Mouse (Mus musculus) olfactory bulb, adult 2 months (tissue): ENCODE data around the gene Pklr.
A peak's percentile ranks its signal among the peaks of the same experiment; 100 is the strongest.

Source experiments
- CTCF ChIP-seq: fragments of 200-500 bp; IDR thresholded peaks from 2 replicates; pipeline ENCODE4 v1.5.1; 2012; ENCODE audit warnings: low read depth, mild to moderate bottlenecking, low read length, moderate library complexity; ENCODE audit not compliant: insufficient read depth
- POLR2A ChIP-seq: fragments of 200-500 bp; IDR thresholded peaks from 2 replicates; pipeline ENCODE4 v1.6.1; 2012; ENCODE audit warnings: mild to moderate bottlenecking, low read depth, low read length, moderate library complexity; ENCODE audit not compliant: insufficient read depth

DNA sequence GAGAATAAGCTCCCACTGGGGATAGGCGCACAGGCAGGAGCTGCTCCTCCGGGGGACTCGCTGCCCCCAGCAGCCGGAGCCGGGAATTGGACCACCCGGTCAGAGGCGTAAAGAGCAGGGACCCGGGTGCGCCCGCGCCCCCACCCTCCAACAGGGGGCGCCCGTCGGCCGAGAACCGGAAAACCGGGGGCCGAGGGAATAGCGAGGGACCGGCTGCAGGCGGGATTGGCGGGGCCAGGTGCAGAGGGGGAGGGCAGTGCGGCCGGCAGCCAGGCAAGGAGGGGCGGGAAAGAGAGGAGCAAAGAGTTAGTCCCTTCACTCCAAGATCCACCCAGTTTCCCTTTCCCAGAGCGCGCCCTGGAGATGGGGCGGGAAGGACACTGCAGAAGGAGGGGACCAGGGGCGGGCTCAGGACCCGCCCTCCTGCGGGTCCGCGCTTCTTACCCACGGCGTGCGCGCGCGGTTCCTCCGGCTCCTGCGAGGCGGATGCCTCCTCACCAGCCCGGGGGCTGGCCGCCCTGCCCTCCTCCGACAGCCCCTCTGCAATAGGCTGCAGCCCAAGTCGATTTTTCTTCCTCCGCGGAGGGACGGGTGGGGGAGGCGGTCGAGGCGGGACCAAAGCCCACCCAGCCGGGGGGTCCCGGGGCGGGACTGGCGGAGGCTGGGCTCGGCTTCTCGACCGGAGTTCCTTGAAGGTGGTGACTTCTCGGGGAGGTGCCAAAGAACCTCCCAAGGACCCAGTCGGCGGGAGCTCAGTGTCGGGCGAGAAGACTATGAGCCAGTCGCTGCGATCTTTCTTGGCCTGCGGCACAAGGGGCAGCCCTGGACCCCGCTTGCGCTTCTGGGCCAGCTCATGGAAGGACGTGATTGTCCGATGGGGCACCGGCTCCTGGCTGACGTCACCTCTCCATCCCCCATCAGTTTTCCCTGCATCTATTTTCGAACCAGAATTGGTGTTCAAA lies 45.0 kb upstream of the Pklr start:
- TF ChIP-seq CTCF (peak; percentile 86), POLR2A (peak; percentile 5; the same call in 1 of the 2 replicates)
